Comparison of ENCODE assay signal across 24 mouse cellular contexts in the genomic region with DNA sequence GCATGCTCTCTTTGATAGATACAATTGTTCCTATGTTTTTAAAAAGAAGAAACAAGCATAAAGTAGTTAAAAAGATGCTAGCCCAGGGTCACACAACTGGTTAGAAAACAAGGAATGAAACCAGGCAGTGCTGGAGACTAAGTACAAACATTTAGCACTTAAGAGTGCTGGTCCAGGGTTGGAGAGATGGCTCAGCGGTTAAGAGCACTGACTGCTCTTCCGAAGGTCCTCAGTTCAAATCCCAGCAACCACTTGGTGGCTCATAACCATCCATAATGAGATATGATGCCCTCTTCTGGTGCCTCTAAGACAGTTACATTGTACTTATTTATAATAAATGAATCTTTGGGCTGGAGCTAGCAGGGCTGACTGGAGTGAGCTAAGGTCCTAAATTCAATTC. TPM values are rescaled to one million over a fixed set of nuclear protein-coding genes. Genes with fewer than 3 reads are reported as not detected.
A peak's percentile ranks its signal among the peaks of the same experiment; 100 is the strongest.
DNase-seq lines count a peak whose midpoint lies in the region; ATAC-seq and TF ChIP-seq lines count a peak whose summit lies in the region.
"Had no signal": no experiment of that assay in that cellular context is flagged by ENCODE, and none has a peak within 500 bp of the region (broad histone marks: within the 10 kb centered on the region; RNA-seq: fewer than 3 reads in every experiment).

No protein-coding gene starts in this region.

- no peaks in the 10 kb centered on the region for H3K27me3 ChIP-seq in hindbrain, embryonic 10.5 days (ENCODE audit: insufficient read depth, poor library complexity, severe bottlenecking)
- H3K27me3 ChIP-seq in hindbrain, embryonic 16.5 days (replicated peaks; ENCODE audit: control insufficient read depth, insufficient read depth, low read length) = no peaks in the 10 kb centered on the region
- H3K27me3 ChIP-seq in liver, embryonic 15.5 days = peaks cover 35% of the 10 kb centered on the region
- H3K27me3 ChIP-seq in MEL (ENCODE audit: control insufficient read depth in 1 of 2, insufficient read depth in 2 of 2, low read length in 2 of 2) = no peaks in the 10 kb centered on the region
- H3K27me3 ChIP-seq: neural tube, embryonic 13.5 days had no signal

- no peak overlapping the region for H3K4me2 ChIP-seq in hindbrain, embryonic 16.5 days (ENCODE audit: low read length)
- H3K4me2 ChIP-seq in liver, embryonic 15.5 days = peak overlapping the region; percentile 94; the same call in 1 of the 2 replicates

- TF ChIP-seq RAD21 in MEL (IDR thresholded peaks at IDR 0.05; ENCODE audit: low read depth, low read length) = no peak

- no peak for ATAC-seq in hindbrain, embryonic 16.5 days
- ATAC-seq in liver, embryonic 15.5 days (ENCODE audit: insufficient read depth) = no peak
- ATAC-seq in cerebellum, adult (ENCODE audit: insufficient number of reproducible peaks, low FRiP score, low TSS enrichment) = no peak

- no peaks in the 10 kb centered on the region for H3K9me3 ChIP-seq in hindbrain, embryonic 10.5 days
- no peaks in the 10 kb centered on the region for H3K9me3 ChIP-seq in hindbrain, embryonic 16.5 days (ENCODE audit: control insufficient read depth, low read length)
- H3K9me3 ChIP-seq in liver, embryonic 15.5 days (replicated peaks) = no peaks in the 10 kb centered on the region
- no peaks in the 10 kb centered on the region for H3K9me3 ChIP-seq in MEL (replicated peaks; ENCODE audit: insufficient read depth, low read length)
- H3K9me3 ChIP-seq: embryonic facial prominence, embryonic 10.5 days; G1E; kidney, embryonic 15.5 days; liver, embryonic 13.5 days; lung, embryonic 15.5 days; megakaryocyte, embryonic 14.5 days; neural tube, embryonic 13.5 days had no signal

- no peak overlapping the region for H3K9ac ChIP-seq in hindbrain, embryonic 16.5 days (ENCODE audit: low read depth, low read length)
- H3K9ac ChIP-seq in liver, embryonic 15.5 days = no peak overlapping the region
- no peak overlapping the region for H3K9ac ChIP-seq in MEL (ENCODE audit: control insufficient read depth, low read depth, low read length, poor library complexity, severe bottlenecking)
- H3K9ac ChIP-seq: kidney, embryonic 15.5 days had no signal

- DNase-seq in hindbrain, embryonic 10.5 days (ENCODE audit: low spot score) = no peak
- no peak for DNase-seq in liver
- peak; percentile 53 for DNase-seq in MEL (ENCODE audit: low read depth, low spot score)
- DNase-seq in layer of hippocampus, adult 8-10 months (ENCODE audit: low spot score in 2 of 2) = no peak
- DNase-seq: adrenal gland, postnatal 25 days; cerebellum, adult 9-11 months; gastrocnemius, postnatal 25 days; heart, postnatal 4 days; kidney, postnatal 4 days; liver, embryonic 13.5 days; lung, postnatal 36 days; midbrain, embryonic 14.5 days; retina, postnatal 1 day; right cerebral cortex, postnatal 25 days; thymus, postnatal 36 days had no signal

- 0 out of 2 replicates have a peak overlapping the region, but pooled peaks have one; percentile 90 for H3K4me3 ChIP-seq in hindbrain, embryonic 10.5 days
- H3K4me3 ChIP-seq in hindbrain, embryonic 16.5 days (ENCODE audit: low read length) = no peak overlapping the region
- H3K4me3 ChIP-seq in liver, embryonic 15.5 days (replicated peaks) = no peak overlapping the region
- H3K4me3 ChIP-seq in MEL (ENCODE audit: control insufficient read depth in 1 of 2, insufficient read depth in 1 of 2, low read depth in 2 of 2, low read length in 2 of 2) = no peak overlapping the region

- H3K4me1 ChIP-seq in hindbrain, embryonic 10.5 days (replicated peaks) = peaks cover 22% of the 10 kb centered on the region
- peaks cover 10% of the 10 kb centered on the region for H3K4me1 ChIP-seq in hindbrain, embryonic 16.5 days (ENCODE audit: control insufficient read depth, insufficient read depth, low read depth, low read length)
- H3K4me1 ChIP-seq in liver, embryonic 15.5 days (replicated peaks) = peaks cover 25% of the 10 kb centered on the region
- peaks cover 0 to 12% of the 10 kb centered on the region in 2 experiments; a peak in 2 of 4 replicates for H3K4me1 ChIP-seq in MEL (ENCODE audit: control insufficient read depth in 1 of 2, insufficient read depth in 2 of 2, low read length in 2 of 2)

- TF ChIP-seq CTCF in MEL (IDR thresholded peaks at IDR 0.05 in 2 of 3, conservative IDR thresholded peaks at IDR 0.05 in 1 of 3; ENCODE audit: control insufficient read depth in 1 of 3, insufficient read depth in 1 of 3, low read depth in 2 of 3, low read length in 3 of 3, poor library complexity in 1 of 3, severe bottlenecking in 1 of 3) = peak in 2 of 3 experiments; percentile 4 to 47; a peak in 3 of 6 replicates

- no peak for TF ChIP-seq EP300 in MEL (IDR thresholded peaks at IDR 0.05; ENCODE audit: low read depth in 1 of 2, low read length in 2 of 2)

- H3K27ac ChIP-seq in hindbrain, embryonic 10.5 days = no peak overlapping the region
- no peak overlapping the region for H3K27ac ChIP-seq in hindbrain, embryonic 16.5 days (ENCODE audit: low read depth, low read length)
- no peak overlapping the region for H3K27ac ChIP-seq in liver, embryonic 15.5 days (replicated peaks)
- no peak overlapping the region for H3K27ac ChIP-seq in MEL (ENCODE audit: control insufficient read depth, low read depth, low read length)
- H3K27ac ChIP-seq: kidney, embryonic 15.5 days; liver, embryonic 13.5 days; lung, embryonic 15.5 days; neural tube, embryonic 13.5 days had no signal

- H3K79me2 ChIP-seq in MEL (ENCODE audit: control insufficient read depth, insufficient read depth, low read length, poor library complexity) = peaks cover 4% of the 10 kb centered on the region

- no peak for TF ChIP-seq POLR2A in MEL (IDR thresholded peaks at IDR 0.05; ENCODE audit: control insufficient read depth in 1 of 2, insufficient read depth in 1 of 2, low read depth in 1 of 2, low read length in 2 of 2, poor library complexity in 1 of 2)

- H3K36me3 ChIP-seq in hindbrain, embryonic 10.5 days = 0 out of 2 replicates have a peak, but pooled peaks cover under 1% of the 10 kb centered on the region
- no peaks in the 10 kb centered on the region for H3K36me3 ChIP-seq in hindbrain, embryonic 16.5 days (ENCODE audit: control insufficient read depth, insufficient read depth, low read length)
- H3K36me3 ChIP-seq in liver, embryonic 15.5 days (replicated peaks) = no peaks in the 10 kb centered on the region
- peaks cover 0 to 6% of the 10 kb centered on the region in 2 experiments; a peak in 2 of 4 replicates for H3K36me3 ChIP-seq in MEL (ENCODE audit: control insufficient read depth in 1 of 2, insufficient read depth in 2 of 2, low read length in 2 of 2)
- H3K36me3 ChIP-seq: G1E; kidney, embryonic 15.5 days; liver, embryonic 13.5 days; lung, embryonic 15.5 days; neural tube, embryonic 13.5 days had no signal

- 82% methylated on average over 2 of the region's 2 CpGs for WGBS in hindbrain, embryonic 10.5 days
- WGBS in hindbrain, embryonic 16.5 days = 91% methylated on average over 2 of the region's 2 CpGs
- WGBS in liver, embryonic 15.5 days (ENCODE audit: insufficient replicate concordance) = 84% methylated on average over 2 of the region's 2 CpGs

TF ChIP-seq in MEL, 35 proteins besides CTCF, POLR2A, EP300 and RAD21:
- TF ChIP-seq SMC3 (IDR thresholded peaks at IDR 0.05; ENCODE audit: low read depth, low read length) = peak; percentile 29; the same call in 1 of the 2 replicates
- no peak for TF ChIP-seq GABPA (IDR thresholded peaks at IDR 0.05; ENCODE audit: low read depth, low read length)
- TF ChIP-seq TBP (IDR thresholded peaks at IDR 0.05; ENCODE audit: low read depth, low read length) = peak; percentile 76
TF ChIP-seq in MEL: peak in this region for 2.

RNA-seq across cellular contexts. Expression of a gene that starts 13.1 kb away (rescaled TPM):
- polyA plus RNA-seq in hindbrain, embryonic 10.5 days (2016; fragmentation: Nextera tagmentation; extraction: Ambion mirVana) = 19.5 and 22.0 TPM in 2 replicates
- 18.8 and 21.3 TPM in 2 replicates for polyA plus RNA-seq in hindbrain, embryonic 16.5 days (2015; fragmentation: Nextera tagmentation; extraction: Ambion mirVana)
- polyA plus RNA-seq in liver, embryonic 15.5 days (2015; fragmentation: Nextera tagmentation; extraction: Ambion mirVana) = 8.1 and 8.5 TPM in 2 replicates
- total RNA-seq in MEL (2012; rRNA removed) = 12.5 and 13.2 TPM in 2 replicates
- 10 to 100 TPM in 1 of 2 experiments, not detected in 1; 35.3 TPM for polyA plus RNA-seq in MEL (2012; ENCODE audit: insufficient read depth in 1 of 2, insufficient read length in 2 of 2, low read depth in 1 of 2, low replicate concordance in 2 of 2, missing spikeins in 1 of 2)
- 10 to 100 TPM; 65.1 to 85.8 (median 72.2) TPM for total RNA-seq in layer of hippocampus, adult 8-10 months (2022)

RNA-seq across cellular contexts. Expression of a gene that starts 29.3 kb away (rescaled TPM):
- polyA plus RNA-seq in hindbrain, embryonic 10.5 days (2016; fragmentation: Nextera tagmentation; extraction: Ambion mirVana) = 8.0 and 8.6 TPM in 2 replicates
- 9.8 and 9.9 TPM in 2 replicates for polyA plus RNA-seq in hindbrain, embryonic 16.5 days (2015; fragmentation: Nextera tagmentation; extraction: Ambion mirVana)
- 2.9 and 3.0 TPM in 2 replicates for polyA plus RNA-seq in liver, embryonic 15.5 days (2015; fragmentation: Nextera tagmentation; extraction: Ambion mirVana)
- total RNA-seq in MEL (2012; rRNA removed) = 2.8 and 3.1 TPM in 2 replicates
- 10 to 100 TPM in 1 of 2 experiments, not detected in 1; 14.0 TPM for polyA plus RNA-seq in MEL (2012; ENCODE audit: insufficient read depth in 1 of 2, insufficient read length in 2 of 2, low read depth in 1 of 2, low replicate concordance in 2 of 2, missing spikeins in 1 of 2)
- total RNA-seq in layer of hippocampus, adult 8-10 months (2022) = 10 to 100 TPM; 62.2 to 66.1 (median 65.1) TPM
